Mouse (Mus musculus) Patski (cell line): ENCODE measurements around the gene Tec. TPM values are rescaled to one million over a fixed set of nuclear protein-coding genes. Genes with fewer than 3 reads are reported as not detected.
A peak's percentile ranks its signal among the peaks of the same experiment; 100 is the strongest.
"Not testable (repeated sequence)": the region's sequence is repeated elsewhere in the genome, so short reads cannot be mapped to it uniquely, and the experiment has no call there.

Source experiments
- ATAC-seq: fragments of 100-300 bp; one replicate; pipeline ENCODE4 v1.8.0; 2021
- CTCF ChIA-PET: fragments of 350-600 bp; sonication (Branson Sonifier 250); formaldehyde crosslinking; loops from one replicate; lab custom pipeline; 2022; ENCODE audit warnings: inconsistent platforms; lab: Charles Lee
- POLR2A ChIA-PET: fragments of 350-600 bp; sonication (Branson Sonifier 250); formaldehyde crosslinking; loops from one replicate; lab custom pipeline; 2022; ENCODE audit warnings: antibody characterized with exemption, inconsistent platforms; lab: Charles Lee
- DNase-seq: peaks from one replicate; pipeline ENCODE4 v3.0.0-alpha.2; 2011; ENCODE audit warnings: low read depth, low spot score
- H3K27me3 ChIP-seq: fragments of 371-371 bp; one replicate; pipeline ENCODE4 v1.5.1; 2021
- CTCF ChIP-seq: fragments of 100-300 bp; IDR thresholded peaks from one replicate; pipeline ENCODE4 v1.5.1; 2021
- in situ Hi-C: fragments of 300-500 bp; cut with MboI; formaldehyde crosslinking; loops from 3 replicates; pipeline ENCODE4 v1.11.1; 2018; ENCODE audit warnings: low pct_unique_long_range_greater_than_20kb, mixed read lengths
- polyA plus RNA-seq: library from polyadenylated mRNA; unstranded; gene quantifications from one replicate; pipeline ENCODE4 v1.2.3, GENCODE M21; 2021

The Tec gene
- polyA plus RNA-seq, 1 experiment from 2014 or later, result 8.3 TPM

- ATAC-seq, result no peak
- H3K27me3 ChIP-seq, result no peaks in the 10 kb centered on the region
These were observed 38.7 kb downstream of the Tec start for GRCm38 (mm10) chr5:72829506-72830067.

DNA sequence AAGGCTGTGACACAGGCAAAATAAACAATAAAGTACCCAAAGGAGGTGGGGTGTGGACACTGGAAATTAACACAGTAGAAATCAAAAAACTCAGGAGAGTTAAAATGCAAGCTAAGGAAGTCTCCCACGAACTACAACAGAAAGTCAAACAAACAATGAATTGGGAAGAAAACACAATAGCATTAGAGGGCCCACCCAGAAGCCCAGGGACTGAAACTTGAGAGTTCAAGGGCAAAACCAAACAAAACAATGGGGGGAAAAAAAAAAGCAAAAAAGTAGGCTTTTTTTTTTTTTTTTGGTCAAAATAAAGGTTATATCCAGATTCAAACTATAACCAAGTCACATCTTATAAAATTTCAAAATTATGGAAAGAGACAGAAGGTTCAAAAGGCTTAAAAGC, 39.9 kb downstream of the Tec start:
- no peak for ATAC-seq

More at GRCm38 (mm10) chr5:72829506-72830067, 38.7 kb downstream of the Tec start:
- in situ Hi-C loops, result no loop called here
- no peak for DNase-seq
- ChIA-PET POLR2A (no interaction called here), CTCF (interaction anchor here (1.1 to 4.7 kb wide), 2 partner anchors 12 to 25 kb away, joined by 3 to 15 read pairs; no protein-coding TSS in a partner anchor)
- no peak for TF ChIP-seq CTCF

DNA sequence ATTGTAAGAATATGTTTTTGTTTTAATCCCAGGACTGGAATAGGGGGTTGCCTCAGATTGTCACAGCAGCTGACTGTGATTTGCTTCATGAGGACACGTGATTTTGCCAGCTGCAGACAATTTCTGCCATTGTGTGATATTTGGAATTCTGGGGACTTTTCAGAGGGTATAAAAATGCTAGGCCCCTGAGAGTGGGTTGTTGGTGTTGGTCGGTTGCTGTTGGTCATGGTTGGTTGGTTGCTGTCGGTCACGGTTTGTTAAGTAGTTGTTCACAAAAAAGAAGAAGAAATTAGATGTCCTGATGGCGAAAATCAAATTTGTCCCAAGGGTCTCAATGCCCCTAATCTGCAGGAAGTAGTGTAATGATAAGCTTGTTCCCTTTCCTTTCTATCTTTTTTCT, 40.8 kb downstream of the Tec start:
- ChIA-PET CTCF (interaction anchor here (0.8 to 4.7 kb wide), 3 partner anchors 10 to 28 kb away, joined by 3 to 15 read pairs (median 10); no protein-coding TSS in a partner anchor), POLR2A (no interaction called here)
- no peak for ATAC-seq
- no peaks in the 10 kb centered on the region for H3K27me3 ChIP-seq
- TF ChIP-seq CTCF, result no peak
- in situ Hi-C loops, result no loop called here
- no peak for DNase-seq

More for the DNA sequence above, 39.9 kb downstream of the Tec start:
- ChIA-PET POLR2A (no interaction called here), CTCF (interaction anchor here (1.0 to 4.7 kb wide), 3 partner anchors 11 to 14 kb away, joined by 3 to 15 read pairs (median 10); no protein-coding TSS in a partner anchor)
- in situ Hi-C loops, result no loop called here
- DNase-seq, result no peak
- no peaks in the 10 kb centered on the region for H3K27me3 ChIP-seq
- TF ChIP-seq CTCF, result no peak

GRCm38 (mm10) chr5:72826445-72826844, 41.8 kb downstream of the Tec start:
- CTCF ChIA-PET, result interaction anchor here (0.8 kb wide), 1 partner anchor 27 kb away, joined by 3 read pairs; no protein-coding TSS in a partner anchor
- POLR2A ChIA-PET, result no interaction called here
- no peak for TF ChIP-seq CTCF
- in situ Hi-C loops, result no loop called here
- no peaks in the 10 kb centered on the region for H3K27me3 ChIP-seq
- no peak for ATAC-seq
- no peak for DNase-seq

GRCm38 (mm10) chr5:72820651-72821050, 47.6 kb downstream of the Tec start:
- DNase-seq (no peak), ATAC-seq (no peak)
- CTCF ChIA-PET, result interaction anchor here (1.4 to 1.5 kb wide), 2 partner anchors 14 to 43 kb away, joined by 4 read pairs; no protein-coding TSS in a partner anchor
- TF ChIP-seq CTCF, result no peak
- POLR2A ChIA-PET, result no interaction called here
- in situ Hi-C loops, result no loop called here
- no peaks in the 10 kb centered on the region for H3K27me3 ChIP-seq

GRCm38 (mm10) chr5:72820036-72820640, 48.1 kb downstream of the Tec start:
- ChIA-PET CTCF (interaction anchor here (1.4 to 1.5 kb wide), 3 partner anchors 14 to 44 kb away, joined by 3 to 4 read pairs (median 4); no protein-coding TSS in a partner anchor), POLR2A (no interaction called here)
- no peak for TF ChIP-seq CTCF
- no peak for DNase-seq
- in situ Hi-C loops, result no loop called here
- ATAC-seq, result no peak
- H3K27me3 ChIP-seq, result no peaks in the 10 kb centered on the region

GRCm38 (mm10) chr5:72818513-72819180, 49.6 kb downstream of the Tec start:
- DNase-seq, result no peak
- TF ChIP-seq CTCF, result no peak
- ChIA-PET POLR2A (no interaction called here), CTCF (interaction anchor here (1.2 to 3.5 kb wide), 3 partner anchors 11 to 37 kb away, joined by 3 to 15 read pairs (median 4); no protein-coding TSS in a partner anchor)
- no peaks in the 10 kb centered on the region for H3K27me3 ChIP-seq
- in situ Hi-C loops, result no loop called here
- ATAC-seq, result no peak

- ATAC-seq (peak; percentile 79), DNase-seq (peak; percentile 72)
- POLR2A ChIA-PET, result interaction anchor here (0.7 kb wide), 1 partner anchor 735 kb away, joined by 4 read pairs; no protein-coding TSS in a partner anchor
- no peak for TF ChIP-seq CTCF
- H3K27me3 ChIP-seq, result no peaks in the 10 kb centered on the region
- CTCF ChIA-PET, result interaction anchor here (1.1 to 3.5 kb wide), 4 partner anchors 12 to 38 kb away, joined by 3 to 15 read pairs (median 4); no protein-coding TSS in a partner anchor
- in situ Hi-C loops, result no loop called here
These were observed 50.7 kb downstream of the Tec start for GRCm38 (mm10) chr5:72817523-72818091.

GRCm38 (mm10) chr5:72816960-72817359, 51.3 kb downstream of the Tec start:
- H3K27me3 ChIP-seq, ATAC-seq, in situ Hi-C loops, DNase-seq: not testable (repeated sequence)
- CTCF ChIA-PET, result interaction anchor here (1.1 to 3.5 kb wide), 4 partner anchors 13 to 22 kb away, joined by 3 to 15 read pairs (median 3); no protein-coding TSS in a partner anchor
- POLR2A ChIA-PET, result interaction anchor here (0.7 kb wide), 2 partner anchors 567 to 735 kb away, joined by 4 read pairs; no protein-coding TSS in a partner anchor

DNA sequence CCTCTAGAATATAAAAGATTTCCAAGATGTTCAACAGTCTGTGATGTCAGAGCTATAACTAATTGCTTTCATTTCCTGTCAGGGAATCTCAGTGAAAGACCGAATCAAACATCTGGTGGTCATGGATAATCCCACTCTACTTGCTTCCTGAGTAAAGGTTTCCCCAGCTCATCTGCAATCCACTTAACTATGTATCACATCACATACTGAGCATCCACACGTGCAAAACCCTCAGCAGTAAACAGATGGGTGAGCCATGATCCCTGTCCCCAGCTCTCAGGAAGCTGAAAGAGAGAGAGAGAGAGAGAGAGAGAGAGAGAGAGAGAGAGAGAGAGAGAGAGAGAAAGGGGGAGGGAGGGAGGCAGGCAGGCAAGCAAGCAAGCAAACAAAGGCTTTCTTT, 51.8 kb downstream of the Tec start:
- POLR2A ChIA-PET, result interaction anchor here (0.7 kb wide), 2 partner anchors 128 to 568 kb away, joined by 4 to 8 read pairs; no protein-coding TSS in a partner anchor
- no peaks in the 10 kb centered on the region for H3K27me3 ChIP-seq

More for the DNA sequence above, 51.8 kb downstream of the Tec start:
- DNase-seq, result no peak
- TF ChIP-seq CTCF, result no peak
- no peak for ATAC-seq
- CTCF ChIA-PET, result interaction anchor here (1.4 to 3.5 kb wide), 3 partner anchors 13 to 22 kb away, joined by 3 to 15 read pairs (median 3); no protein-coding TSS in a partner anchor
- in situ Hi-C loops, result no loop called here
